Mouse (Mus musculus) olfactory bulb, adult 2 months (tissue): ENCODE results near the gene Slc35f3.

Experiments used
- CTCF ChIP-seq: fragments of 200-500 bp; IDR thresholded peaks from 2 replicates; pipeline ENCODE4 v1.5.1; 2012; ENCODE audit warnings: low read depth, mild to moderate bottlenecking, low read length, moderate library complexity; ENCODE audit not compliant: insufficient read depth
- POLR2A ChIP-seq: fragments of 200-500 bp; IDR thresholded peaks from 2 replicates; pipeline ENCODE4 v1.6.1; 2012; ENCODE audit warnings: mild to moderate bottlenecking, low read depth, low read length, moderate library complexity; ENCODE audit not compliant: insufficient read depth

DNA sequence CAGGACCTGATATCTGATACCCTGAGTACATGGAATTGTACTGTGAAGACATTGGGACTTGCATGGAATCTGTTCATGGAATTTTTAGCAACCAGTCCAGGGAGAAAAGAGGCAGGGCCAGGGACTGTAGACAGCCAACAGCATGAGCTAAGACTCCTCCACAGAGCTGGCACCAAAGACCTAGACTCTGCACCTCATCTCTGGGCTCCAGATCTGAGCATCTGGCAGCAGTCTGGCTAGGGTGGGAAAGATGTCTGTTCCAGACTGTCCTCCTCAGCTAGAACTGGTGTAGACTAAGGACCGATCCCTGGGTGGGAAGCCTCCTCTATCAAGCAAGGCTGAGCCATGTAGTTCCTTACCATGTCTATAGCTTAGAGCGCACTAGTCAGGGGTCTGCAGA, 25.9 kb upstream of the Slc35f3 start:
- no peak for TF ChIP-seq CTCF
- TF ChIP-seq POLR2A, result no peak
